8 mouse cellular contexts compared by ENCODE assay signal in the genomic region with DNA sequence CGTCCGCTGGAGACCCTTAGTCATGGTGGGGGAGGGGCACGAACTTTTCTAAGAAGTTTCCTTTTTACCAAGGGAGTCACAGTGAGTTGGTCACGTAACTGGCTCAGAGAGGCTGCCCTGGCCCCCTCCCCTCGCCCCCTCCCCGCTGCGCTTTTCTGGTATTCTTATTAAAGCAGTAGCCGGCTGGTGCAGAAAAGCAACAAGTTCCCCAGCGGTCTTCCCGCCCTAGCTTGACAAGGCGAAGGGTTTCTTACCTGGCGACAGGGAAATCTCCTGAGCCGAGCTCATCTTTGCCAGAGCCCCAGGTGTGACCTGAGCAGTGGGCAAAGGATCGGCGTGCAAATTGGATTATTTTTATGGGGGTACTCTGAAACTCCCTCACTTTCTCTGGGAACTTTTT. TPM values are rescaled to one million over a fixed set of nuclear protein-coding genes. Genes with fewer than 3 reads are reported as not detected.
A peak's percentile ranks its signal among the peaks of the same experiment; 100 is the strongest.
DNase-seq lines count a peak whose midpoint lies in the region; ATAC-seq and TF ChIP-seq lines count a peak whose summit lies in the region.

A gene (plus strand): TSS at position 169 of the 400 bp plus-strand sequence.

- H3K27ac ChIP-seq in embryonic facial prominence, embryonic 14.5 days (replicated peaks; ENCODE audit: low read depth, low read length), result no peak within 1 kb of the TSS

- no peaks in the 10 kb centered on the region for H3K9me3 ChIP-seq in embryonic facial prominence, embryonic 14.5 days (ENCODE audit: control insufficient read depth, low read length)

- H3K9ac ChIP-seq in embryonic facial prominence, embryonic 14.5 days (ENCODE audit: low read depth, low read length), result no peak within 1 kb of the TSS

- no peak for DNase-seq in left cerebral cortex, adult 18-20 months (ENCODE audit: low spot score in 2 of 2)
- DNase-seq in left cerebral cortex, adult 9 months (ENCODE audit: low spot score in 2 of 2), result no peak
- DNase-seq in embryonic facial prominence, embryonic 14.5 days (ENCODE audit: low spot score), result no peak
- no peak for DNase-seq in layer of hippocampus, postnatal 10 days (ENCODE audit: low spot score in 2 of 2)
- no peak for DNase-seq in thymus, adult 18-20 months
- DNase-seq in adrenal gland, postnatal 4 days (ENCODE audit: low spot score in 2 of 2), result no peak

- 1% methylated on average over 15 of the region's 15 CpGs for WGBS in embryonic facial prominence, embryonic 14.5 days

- TF ChIP-seq POLR2A in myocyte (IDR thresholded peaks at IDR 0.05; ENCODE audit: insufficient read length, low read depth), result no peak

- H3K4me3 ChIP-seq in embryonic facial prominence, embryonic 14.5 days (ENCODE audit: low read depth, low read length), result peak within 1 kb of the TSS; percentile 37
- H3K4me3 ChIP-seq in myocyte, result no peak within 1 kb of the TSS

- H3K79me2 ChIP-seq in myocyte (ENCODE audit: control insufficient read depth, insufficient read depth), result no peaks in the 10 kb centered on the region

- no peak within 1 kb of the TSS for H3ac ChIP-seq in myocyte (ENCODE audit: control insufficient read depth, insufficient read length)

- H3K4me1 ChIP-seq in embryonic facial prominence, embryonic 14.5 days (ENCODE audit: control insufficient read depth, insufficient read depth, low read length), result peaks cover 21% of the 10 kb centered on the region

- peaks cover 60% of the 10 kb centered on the region for H3K27me3 ChIP-seq in embryonic facial prominence, embryonic 14.5 days (replicated peaks; ENCODE audit: control insufficient read depth, insufficient read depth, low read length)
- no peaks in the 10 kb centered on the region for H3K27me3 ChIP-seq in myocyte (ENCODE audit: control insufficient read depth, insufficient read depth, insufficient read length)

- H3K36me3 ChIP-seq in embryonic facial prominence, embryonic 14.5 days (ENCODE audit: control insufficient read depth, insufficient read depth, low read length), result no peaks in the 10 kb centered on the region
- H3K36me3 ChIP-seq in myocyte (ENCODE audit: control insufficient read depth, insufficient read depth), result no peaks in the 10 kb centered on the region

- peak within 1 kb of the TSS; percentile 72 for H3K4me2 ChIP-seq in embryonic facial prominence, embryonic 14.5 days (ENCODE audit: low read depth, low read length)
- H3K4me2 ChIP-seq in myocyte (ENCODE audit: low read depth), result peak within 1 kb of the TSS; percentile 69

- ATAC-seq in embryonic facial prominence, embryonic 14.5 days (ENCODE audit: low read depth), result no peak
- ATAC-seq in granulocyte monocyte progenitor cell, adult 5-6 weeks (replicated peaks; ENCODE audit: poor library complexity, severe bottlenecking), result no peak

TF ChIP-seq in myocyte, 11 proteins besides CTCF, POLR2A, EP300 and RAD21:
- TF ChIP-seq SRF (IDR thresholded peaks at IDR 0.05; ENCODE audit: control insufficient read depth, insufficient read length, low read depth) (no peak), MYOG (IDR thresholded peaks at IDR 0.05; ENCODE audit: control insufficient read depth in 1 of 3, insufficient read depth in 1 of 3, insufficient read length in 2 of 3, low read depth in 2 of 3) (no peak), MAX (IDR thresholded peaks at IDR 0.05; ENCODE audit: low read depth) (no peak), TCF3 (IDR thresholded peaks at IDR 0.05; ENCODE audit: insufficient read length, low read depth) (no peak), REST (IDR thresholded peaks at IDR 0.05; ENCODE audit: insufficient read depth, insufficient read length) (no peak), TCF12 (IDR thresholded peaks at IDR 0.05; ENCODE audit: insufficient read depth, poor library complexity, severe bottlenecking) (no peak), CEBPB (IDR thresholded peaks at IDR 0.05; ENCODE audit: insufficient read depth, poor library complexity, severe bottlenecking) (no peak), POLR2AphosphoS2 (IDR thresholded peaks at IDR 0.05; ENCODE audit: insufficient read length, low read depth) (no peak), USF1 (IDR thresholded peaks at IDR 0.05; ENCODE audit: low read depth) (no peak), MYOD1 (IDR thresholded peaks at IDR 0.05; ENCODE audit: control insufficient read depth in 1 of 3, insufficient read length in 2 of 3, low read depth in 2 of 3) (no peak), E2F4 (IDR thresholded peaks at IDR 0.05; ENCODE audit: insufficient read depth) (no peak)

RNA-seq across cellular contexts. Expression of the gene that starts here (rescaled TPM):
- 10 to 100 TPM; 30.0 to 40.0 TPM for total RNA-seq in left cerebral cortex, adult 18-20 months (2021)
- polyA plus RNA-seq in embryonic facial prominence, embryonic 14.5 days (2014; fragmentation: Nextera tagmentation; extraction: Ambion mirVana), result 3.2 and 3.6 TPM in 2 replicates
- total RNA-seq in layer of hippocampus, postnatal 10 days (2021), result 10 to 100 TPM; 27.1 to 29.6 TPM
- 3.3 TPM for polyA plus RNA-seq in myocyte (2012; fragmentation: generic; extraction: Trizol)
- under 1 TPM; 0.28 to 0.31 TPM for total RNA-seq in adrenal gland, postnatal 4 days (2021)
- not detected in 2 replicates for total RNA-seq in granulocyte monocyte progenitor cell, adult 5-6 weeks (2014; fragmentation: Nextera tagmentation)
- total RNA-seq in granulocyte monocyte progenitor cell, adult 5-6 weeks (2017), result not detected in 2 replicates

Comparison
In these comparisons a context has a peak if more than half of its experiments do, and no peak if none do; other contexts are left out.
1. RNA of the gene that starts here (total RNA-seq): 30.0 to 40.0 TPM in left cerebral cortex, adult 18-20 months and 27.1 to 29.6 TPM in layer of hippocampus, postnatal 10 days; 0.28 to 0.31 TPM in adrenal gland, postnatal 4 days and not detected in granulocyte monocyte progenitor cell, adult 5-6 weeks; every median in the first group is over 10 times any median in the second.